ENCODE assay signal across 19 mouse cellular contexts in the genomic region with DNA sequence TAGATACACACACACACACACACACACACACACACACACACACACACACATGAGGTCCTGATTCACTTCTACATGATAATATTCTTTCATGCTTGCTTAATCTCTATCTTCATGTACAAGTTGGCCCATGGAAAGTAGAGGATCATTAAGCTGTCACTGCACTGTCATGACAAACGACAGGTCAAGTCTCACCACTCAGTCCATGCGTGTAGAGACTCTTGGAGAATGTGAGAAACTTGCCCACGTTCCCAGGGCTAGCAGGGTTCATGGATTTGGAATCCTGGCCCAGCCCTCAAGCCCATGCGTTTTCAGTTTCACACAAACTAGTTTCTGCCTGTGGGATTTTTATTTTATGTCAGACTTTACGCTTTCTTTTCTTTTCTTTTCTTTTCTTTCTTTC.
"Had no signal": no experiment of that assay in that cellular context is flagged by ENCODE, and none has a peak within 500 bp of the region (broad histone marks: within the 10 kb centered on the region; RNA-seq: fewer than 3 reads in every experiment).

No protein-coding gene starts in this region.

- DNase-seq: layer of hippocampus, postnatal 36 days; liver, postnatal 0 days; midbrain, embryonic 14.5 days; right cerebral cortex, adult 18-20 months; right cerebral cortex, postnatal 14 days; right cerebral cortex, postnatal 4 days; thymus, postnatal 25 days had no signal

- H3K4me1 ChIP-seq: limb, embryonic 15.5 days; megakaryocyte, embryonic 14.5 days had no signal

- H3K9ac ChIP-seq: hindbrain, embryonic 14.5 days; limb, embryonic 12.5 days; limb, embryonic 15.5 days; liver, embryonic 14.5 days; liver, postnatal 0 days had no signal

- ATAC-seq: hindbrain, postnatal 0 days; inflammation-experienced regulatory T-cells, adult 6 months; intestine, embryonic 16.5 days; liver, postnatal 0 days had no signal

- H3K4me2 ChIP-seq: hindbrain, embryonic 14.5 days; limb, embryonic 12.5 days; limb, embryonic 15.5 days; liver, embryonic 11.5 days; midbrain, embryonic 11.5 days had no signal

- H3K4me3 ChIP-seq: left cerebral cortex, adult 2 months; limb, embryonic 12.5 days; limb, embryonic 15.5 days; megakaryocyte, embryonic 14.5 days had no signal

- H3K27ac ChIP-seq: hindbrain, embryonic 14.5 days; hindbrain, postnatal 0 days; left cerebral cortex, adult 2 months; limb, embryonic 12.5 days; limb, embryonic 15.5 days; liver, embryonic 14.5 days; stomach, postnatal 0 days had no signal

- H3K36me3 ChIP-seq: limb, embryonic 12.5 days; limb, embryonic 15.5 days had no signal

- H3K9me3 ChIP-seq: limb, embryonic 12.5 days; limb, embryonic 15.5 days; megakaryocyte, embryonic 14.5 days had no signal

- H3K27me3 ChIP-seq: limb, embryonic 12.5 days; limb, embryonic 15.5 days; megakaryocyte, embryonic 14.5 days had no signal
